Mouse (Mus musculus) spleen, postnatal 14 days (tissue): ENCODE measurements around the gene Rraga.

Experiments used
- DNase-seq, 2 experiments: peaks; one replicate each; pipeline ENCODE4 v3.0.0; 2021 to 2022; ENCODE audit warnings: low spot score in 2 of 2

Rraga gene

GRCm38 (mm10) chr4:86575283-86575983 lies at the start of gene Rraga:
Rraga (plus strand) TSS chr4:86575668.
- peak; percentile 92 to 96 for DNase-seq

GRCm38 (mm10) chr4:86527162-86528136 lies 48.0 kb upstream of the Rraga start:
- no peak for DNase-seq

- no peak for DNase-seq
Measured at GRCm38 (mm10) chr4:86529161-86529560, 46.3 kb upstream of the Rraga start.

GRCm38 (mm10) chr4:86533406-86534090 lies 41.9 kb upstream of the Rraga start:
- DNase-seq, result no peak

GRCm38 (mm10) chr4:86534091-86534481 lies 41.4 kb upstream of the Rraga start:
- DNase-seq, result no peak

- peak in 1 of 2 experiments; percentile 16 for DNase-seq
Measured at GRCm38 (mm10) chr4:86537972-86538371, 37.5 kb upstream of the Rraga start.

- DNase-seq, result no peak
Measured at GRCm38 (mm10) chr4:86538936-86539335, 36.5 kb upstream of the Rraga start.

GRCm38 (mm10) chr4:86541573-86541972 lies 33.9 kb upstream of the Rraga start:
- no peak for DNase-seq

- DNase-seq, result no peak
Measured at GRCm38 (mm10) chr4:86543999-86544398, 31.5 kb upstream of the Rraga start.

- no peak for DNase-seq
Measured at GRCm38 (mm10) chr4:86545615-86546014, 29.9 kb upstream of the Rraga start.

- no peak for DNase-seq
Measured at GRCm38 (mm10) chr4:86548332-86548731, 27.1 kb upstream of the Rraga start.

GRCm38 (mm10) chr4:86555035-86555707 lies 20.3 kb upstream of the Rraga start:
- DNase-seq, result no peak

- DNase-seq, result no peak
Measured at GRCm38 (mm10) chr4:86557371-86557770, 18.1 kb upstream of the Rraga start.

GRCm38 (mm10) chr4:86558228-86558627 lies 17.2 kb upstream of the Rraga start, which contains the start of gene Saxo1:
Saxo1 (minus strand) TSS chr4:86558328.
- no peak for DNase-seq

GRCm38 (mm10) chr4:86559006-86559405 lies 16.5 kb upstream of the Rraga start:
- no peak for DNase-seq

GRCm38 (mm10) chr4:86561061-86561460 lies 14.4 kb upstream of the Rraga start:
- DNase-seq, result no peak

- no peak for DNase-seq
Measured at GRCm38 (mm10) chr4:86574939-86575282, 557 bp upstream of the Rraga start.

- peak in 1 of 2 experiments; percentile 8 for DNase-seq
Measured at GRCm38 (mm10) chr4:86576120-86576541, 663 bp downstream of the Rraga start.

- DNase-seq, result no peak
Measured at GRCm38 (mm10) chr4:86576630-86577225, 1.3 kb downstream of the Rraga start.

- no peak for DNase-seq
Measured at GRCm38 (mm10) chr4:86580056-86580455, 4.6 kb downstream of the Rraga start.

GRCm38 (mm10) chr4:86580591-86580990 lies 5.1 kb downstream of the Rraga start:
- DNase-seq, result no peak
